Mouse (Mus musculus) adrenal gland, adult 8-10 months (tissue): ENCODE measurements around the gene 1810055G02Rik. TPM values are rescaled to one million over a fixed set of nuclear protein-coding genes. Genes with fewer than 3 reads are reported as not detected.

Experiments
- DNase-seq: peaks from one replicate; pipeline ENCODE4 v3.0.0; 2022
- total RNA-seq, 4 experiments: library from RNA; stranded (reverse); gene quantifications; 2 replicates each; pipeline ENCODE4 v1.2.4; 2022

The 1810055G02Rik gene
- 10 to 100 TPM; 29.1 to 42.7 (median 32.1) TPM for total RNA-seq

DNA sequence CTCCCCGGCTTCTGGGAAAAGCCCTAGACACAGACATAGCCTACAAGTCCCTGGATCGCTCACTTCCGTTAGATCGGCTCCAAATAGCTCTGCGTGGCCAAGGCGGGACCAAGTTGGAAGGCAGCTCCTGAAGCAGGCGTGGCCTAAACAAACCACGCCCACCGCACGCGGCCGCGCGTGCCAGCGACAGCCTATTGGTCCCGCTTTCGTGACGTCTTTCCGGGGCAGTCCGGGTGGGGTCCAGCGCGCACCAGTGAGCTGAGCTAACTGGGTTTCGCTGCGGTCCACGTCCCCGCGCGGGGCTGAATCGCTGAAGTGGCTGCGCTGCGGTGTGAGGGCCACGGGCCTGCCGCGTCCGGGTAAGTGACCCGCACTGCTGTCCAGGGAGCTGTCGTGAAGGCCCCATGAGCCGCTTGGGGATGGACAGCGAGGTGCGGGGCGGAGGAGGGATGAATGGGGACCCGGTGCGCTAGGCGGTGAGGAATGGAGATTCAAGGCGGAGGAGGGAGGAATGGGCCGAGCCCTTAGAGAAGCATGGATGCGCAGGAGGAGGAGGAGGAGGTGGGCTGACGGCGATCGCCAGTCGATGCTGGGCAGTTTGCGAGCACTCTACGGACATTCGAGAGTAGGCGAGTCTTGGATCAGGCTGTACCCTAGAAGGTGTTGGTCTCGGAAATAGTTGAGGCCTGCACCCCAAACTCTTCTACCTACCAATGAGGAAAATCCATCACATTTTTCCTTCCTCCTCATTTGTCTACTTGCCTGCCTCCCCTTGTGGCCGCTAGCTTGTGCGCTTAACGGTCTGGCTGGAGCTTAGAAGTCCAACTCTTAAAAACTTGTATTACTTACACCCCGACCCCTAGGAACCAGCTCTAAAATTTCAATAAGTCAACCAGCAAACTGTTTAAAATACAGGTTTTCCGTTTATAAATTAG is at the start of gene 1810055G02Rik:
Gene 1810055G02Rik, plus strand, starts transcription at position 216 of the 935 bp plus-strand sequence.
- peak; percentile 97 for DNase-seq

DNA sequence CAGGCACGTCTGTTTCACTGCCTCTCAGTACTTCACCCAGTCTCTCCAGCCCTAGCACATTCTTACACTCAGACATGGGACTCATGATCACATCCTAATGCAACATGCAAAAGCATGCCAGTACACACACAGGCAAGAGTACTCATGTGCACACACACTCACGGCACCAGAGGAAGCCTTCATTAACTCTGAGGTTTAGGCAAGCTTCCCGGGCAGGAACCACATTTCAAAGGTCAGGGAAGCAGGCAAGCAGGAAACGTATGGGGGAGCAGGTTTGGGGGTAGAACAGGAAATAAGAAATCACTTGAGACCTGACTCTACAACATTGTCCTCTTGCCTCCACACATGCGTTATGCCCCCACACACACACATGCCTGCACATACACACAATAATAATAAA is 42.6 kb upstream of the 1810055G02Rik start:
- DNase-seq = no peak

DNA sequence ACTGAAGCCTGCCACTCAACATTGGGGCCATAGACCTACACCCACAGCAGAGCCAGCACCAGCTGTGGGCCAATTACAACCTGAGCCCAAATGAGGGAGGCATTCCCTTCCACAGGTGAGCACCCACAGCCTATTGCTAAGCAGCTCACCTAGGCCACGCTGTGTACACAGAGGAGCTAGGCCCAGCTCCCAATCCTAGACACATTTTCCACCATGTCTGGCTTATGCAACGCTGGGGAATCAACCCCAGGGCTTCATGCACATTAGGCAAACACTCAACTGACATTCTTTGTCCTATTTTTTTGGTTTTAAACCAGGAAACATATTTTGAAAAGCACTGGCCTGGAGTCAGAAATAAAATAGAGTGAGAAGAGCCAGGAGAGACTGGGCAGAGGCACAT is 41.5 kb upstream of the 1810055G02Rik start:
- DNase-seq = no peak

- DNase-seq = no peak
These were observed 40.8 kb upstream of the 1810055G02Rik start for GRCm38 (mm10) chr19:3667155-3667895.

GRCm38 (mm10) chr19:3667979-3668378 is 40.1 kb upstream of the 1810055G02Rik start:
- DNase-seq = no peak

GRCm38 (mm10) chr19:3668551-3668950 is 39.5 kb upstream of the 1810055G02Rik start:
- no peak for DNase-seq

DNA sequence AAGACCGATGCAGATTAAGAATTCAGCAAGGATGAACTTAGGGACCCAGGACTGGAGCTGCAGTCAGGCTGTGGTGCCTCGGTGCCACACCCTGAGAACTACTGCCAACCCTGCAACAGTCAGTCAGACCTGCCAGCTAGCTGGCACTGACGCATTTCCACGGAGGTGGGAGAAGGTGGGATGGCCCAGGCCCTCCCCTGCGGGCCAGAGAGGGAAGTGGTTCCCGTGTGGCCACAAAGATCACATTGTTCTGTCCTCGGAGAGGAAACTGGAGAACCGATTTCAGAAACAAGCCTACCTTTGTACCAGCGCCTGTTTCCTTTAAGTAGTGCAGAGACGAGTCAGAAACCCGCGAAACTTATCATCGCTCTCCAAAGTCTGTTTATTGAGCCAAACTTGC is 39.0 kb upstream of the 1810055G02Rik start:
- DNase-seq = no peak

- no peak for DNase-seq
These were observed 34.9 kb upstream of the 1810055G02Rik start for GRCm38 (mm10) chr19:3673149-3673548.

DNA sequence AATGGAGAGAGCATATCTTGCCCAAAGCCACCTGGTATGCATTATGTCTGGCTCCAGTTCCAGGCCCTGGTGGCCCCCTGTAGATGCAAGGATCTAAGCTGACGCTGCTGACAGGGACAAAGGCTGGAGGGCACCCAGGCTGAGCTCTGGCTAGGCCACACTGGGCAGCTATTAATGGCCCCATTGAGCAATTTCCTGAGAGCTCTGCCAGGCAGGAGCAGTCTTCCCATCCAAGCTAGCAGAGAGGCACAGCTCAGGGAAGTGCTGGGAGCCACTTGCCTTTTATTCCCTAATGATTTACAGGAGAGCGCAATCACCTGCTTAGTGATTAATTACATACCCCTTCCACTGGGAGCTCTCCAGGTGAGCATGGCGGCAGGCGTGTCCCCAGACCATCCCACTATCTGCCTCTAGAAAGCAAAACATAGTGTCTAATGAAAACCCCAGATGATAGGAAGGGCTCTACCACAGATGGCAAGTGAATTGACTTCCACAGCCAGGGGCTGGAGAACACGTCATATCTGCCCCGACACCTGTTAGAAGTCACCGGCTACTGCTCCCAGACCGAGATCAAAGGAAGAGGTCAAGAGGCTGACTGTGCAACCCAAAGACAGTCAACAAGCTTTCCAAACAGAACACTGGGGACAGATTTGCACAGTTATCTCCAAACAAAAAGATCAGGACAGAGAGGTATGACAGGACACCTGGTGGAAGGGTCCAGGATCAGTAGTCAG is 33.8 kb upstream of the 1810055G02Rik start:
- no peak for DNase-seq

- peak; percentile 79 for DNase-seq
These were observed 27.4 kb upstream of the 1810055G02Rik start for GRCm38 (mm10) chr19:3680732-3681131.

DNA sequence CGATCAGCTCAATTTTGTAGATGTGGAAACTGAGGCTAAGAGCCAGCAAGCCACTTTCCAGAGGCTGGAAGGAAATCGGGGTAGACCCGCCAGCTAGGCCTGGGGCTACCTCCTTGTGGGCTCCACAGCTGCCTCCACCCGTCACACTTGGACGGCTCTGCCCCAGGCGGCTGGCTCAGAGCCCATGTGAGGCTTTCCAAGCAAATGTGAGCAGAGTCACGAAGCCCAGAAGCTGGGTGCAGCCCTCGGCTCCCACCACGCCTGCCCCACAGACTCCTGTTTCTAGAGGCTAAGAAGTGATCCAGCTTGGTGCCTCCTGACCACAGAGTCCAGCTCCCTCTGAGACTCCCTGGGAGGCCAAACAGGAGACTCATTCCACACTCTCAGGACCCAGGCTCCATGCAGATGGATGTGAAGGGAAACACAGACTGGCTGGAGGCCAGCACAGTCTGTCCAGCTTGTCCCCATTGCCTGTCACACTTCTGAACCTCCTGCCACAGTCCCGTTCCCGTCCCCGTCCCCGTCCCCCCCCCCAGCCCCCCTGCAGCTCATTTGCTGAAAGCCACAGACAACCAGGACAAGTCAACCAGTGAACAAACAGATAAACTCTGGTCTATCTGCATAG is 26.7 kb upstream of the 1810055G02Rik start:
- DNase-seq = peak; percentile 77

- DNase-seq = no peak
These were observed 23.7 kb upstream of the 1810055G02Rik start for GRCm38 (mm10) chr19:3684414-3684813.

- DNase-seq = no peak
These were observed 23.0 kb upstream of the 1810055G02Rik start for GRCm38 (mm10) chr19:3684957-3685580.

DNA sequence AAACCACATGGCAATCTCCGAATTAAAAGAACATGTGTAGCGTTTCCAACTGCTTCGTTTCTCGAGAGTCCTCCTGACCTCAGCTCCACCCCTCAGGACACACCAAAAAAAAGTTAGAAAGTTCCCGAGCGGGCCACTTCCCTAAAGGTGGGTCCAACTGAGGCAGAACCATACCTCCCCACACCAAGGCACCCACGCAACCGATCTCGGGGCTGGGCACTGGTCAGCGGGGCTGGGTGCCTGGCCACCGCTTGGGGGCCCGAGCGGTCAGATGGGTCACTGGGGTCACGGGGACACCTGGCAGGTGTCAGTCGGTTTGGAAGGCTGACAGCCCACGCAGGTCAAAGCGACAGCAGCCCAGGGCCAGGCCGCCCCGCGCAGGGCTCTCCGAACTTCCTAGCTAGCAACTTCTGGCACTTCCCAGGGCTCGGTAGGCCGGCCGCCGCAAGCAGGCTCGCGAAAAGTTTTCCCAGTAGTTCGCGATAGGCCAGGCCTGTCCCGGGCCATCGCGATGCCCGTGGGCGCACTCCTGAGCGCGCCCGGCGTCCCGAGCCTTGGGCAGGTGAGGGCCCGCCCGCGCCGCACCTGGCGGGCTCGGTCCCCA is 22.4 kb upstream of the 1810055G02Rik start:
- DNase-seq = no peak

- no peak for DNase-seq
These were observed 21.7 kb upstream of the 1810055G02Rik start, which contains the start of gene Lrp5 for GRCm38 (mm10) chr19:3686215-3686894. TSS of gene Lrp5 (minus strand) at chr19:3686564.

GRCm38 (mm10) chr19:3687676-3688171 is 20.4 kb upstream of the 1810055G02Rik start:
- no peak for DNase-seq

GRCm38 (mm10) chr19:3691337-3691736 is 16.8 kb upstream of the 1810055G02Rik start:
- no peak for DNase-seq

GRCm38 (mm10) chr19:3692414-3693145 is 15.5 kb upstream of the 1810055G02Rik start:
- no peak for DNase-seq

DNA sequence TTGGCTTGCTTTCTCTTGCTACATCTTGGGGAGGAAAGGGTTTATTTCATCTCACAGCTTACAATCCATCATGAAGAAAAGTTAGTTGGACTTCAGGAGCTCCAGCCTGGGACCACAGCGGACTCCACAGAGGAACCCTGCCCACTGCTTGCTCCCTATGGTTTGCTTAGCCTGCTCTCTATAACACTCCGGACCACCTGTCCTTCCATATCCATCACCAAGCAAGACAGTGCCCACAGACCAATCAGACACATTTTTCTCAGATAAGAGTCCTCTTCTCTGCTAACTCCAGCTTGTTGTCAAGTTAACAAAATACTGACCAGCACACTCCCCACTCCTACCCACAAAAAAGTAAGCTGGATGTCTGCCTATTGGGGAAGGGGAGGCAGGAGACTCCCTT is 13.6 kb upstream of the 1810055G02Rik start:
- no peak for DNase-seq

GRCm38 (mm10) chr19:3695006-3695405 is 13.1 kb upstream of the 1810055G02Rik start:
- DNase-seq = no peak
